Mouse (Mus musculus) erythroblast, embryonic 14.5 days (primary cell): Measurements from ENCODE around the gene Tspan12.

Experiments used
- GATA1 ChIP-seq: IDR thresholded peaks from 2 replicates; pipeline ENCODE4 v1.6.1; 2012; ENCODE audit warnings: low read length, inconsistent platforms, mixed read lengths
- TAL1 ChIP-seq: IDR thresholded peaks from 3 replicates; pipeline ENCODE4 v1.6.1; 2012; ENCODE audit warnings: low read length, inconsistent platforms, mixed read lengths

- no peak for TF ChIP-seq TAL1
- no peak for TF ChIP-seq GATA1
Measured at GRCm38 (mm10) chr6:21889101-21889500, 36.8 kb upstream of the Tspan12 start.
